Mouse (Mus musculus): ENCODE results near the gene Fam155a.

Gene Fam155a

DNA sequence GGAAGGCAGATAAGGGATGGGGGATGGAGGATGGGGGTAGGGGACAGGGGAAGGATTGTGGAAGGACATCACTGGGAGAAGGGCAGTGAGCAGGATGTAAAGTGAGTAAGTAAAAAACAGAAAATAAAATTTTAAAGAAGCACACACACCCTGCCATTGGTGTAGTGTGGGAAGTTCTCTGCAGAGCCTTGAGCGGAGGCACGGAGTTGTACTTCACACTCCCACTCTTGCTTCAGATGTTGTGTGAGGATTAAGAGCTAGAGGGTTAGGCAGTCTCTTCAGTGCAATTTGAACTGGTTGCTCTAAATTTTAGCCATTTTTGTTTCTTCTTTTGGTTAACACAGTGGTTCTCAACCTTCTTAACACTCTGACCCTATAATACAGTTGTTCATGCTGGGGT lies 114.1 kb downstream of the Fam155a start:
- DNase-seq: no peak

DNA sequence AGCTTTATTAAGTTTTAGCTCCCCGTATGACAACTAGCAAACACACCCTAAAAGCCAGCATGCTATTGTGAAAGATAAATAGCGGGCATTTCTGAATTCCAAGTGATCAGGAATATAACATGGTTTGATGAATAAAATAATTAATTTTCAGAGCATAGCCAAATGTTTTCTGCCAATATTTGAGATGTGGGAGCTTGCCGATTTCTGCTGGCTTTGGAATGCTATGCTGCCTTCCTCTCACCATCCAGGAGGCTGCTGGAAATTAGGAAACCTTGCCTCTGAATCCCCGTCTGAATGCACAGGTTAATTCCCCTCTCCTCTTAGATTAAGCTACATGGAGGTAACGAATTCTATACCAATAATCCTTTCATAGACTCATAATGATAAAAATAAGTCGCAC lies 116.1 kb downstream of the Fam155a start:
- peak; percentile 25 for DNase-seq

DNA sequence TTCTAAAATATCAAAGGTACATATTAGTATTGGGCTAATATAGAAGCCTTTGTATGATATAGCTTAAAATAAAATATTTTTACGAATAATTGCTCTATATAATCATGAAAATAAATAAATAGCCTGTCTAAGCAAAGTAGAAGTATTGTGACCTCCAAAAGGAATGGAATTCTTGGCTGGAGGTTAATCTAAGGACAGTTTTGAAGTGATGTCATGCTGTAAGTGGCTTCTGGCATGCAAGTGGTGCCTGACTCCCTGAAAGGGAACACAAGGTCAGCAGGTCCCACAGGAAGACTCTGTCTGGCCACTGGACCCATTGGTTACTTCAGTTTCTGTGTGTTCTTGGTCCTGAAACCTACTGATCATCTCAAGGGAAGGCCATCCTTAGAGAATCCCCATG lies 117.3 kb downstream of the Fam155a start:
- DNase-seq: no peak

GRCm38 (mm10) chr8:9638162-9638561 lies 132.8 kb downstream of the Fam155a start:
- no peak for DNase-seq

DNA sequence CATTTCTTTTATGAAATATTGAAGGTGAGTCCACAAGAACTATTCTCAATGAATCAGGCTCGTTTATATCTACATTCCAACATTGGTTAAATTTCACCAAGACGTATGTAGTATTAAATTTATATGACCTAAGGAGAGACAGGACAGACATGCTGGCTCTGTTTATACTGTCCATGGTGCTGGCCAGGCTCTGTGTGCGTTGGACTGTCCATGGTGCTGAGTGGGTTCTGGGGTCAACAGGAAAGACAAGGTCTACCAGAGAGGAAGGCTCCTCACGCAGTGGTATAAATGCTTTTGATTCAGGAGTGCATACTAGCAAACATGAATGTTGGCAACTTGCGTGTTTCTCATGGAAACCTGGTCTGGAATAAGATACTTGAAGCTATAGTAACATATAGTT lies 135.7 kb downstream of the Fam155a start:
- no peak for DNase-seq

DNA sequence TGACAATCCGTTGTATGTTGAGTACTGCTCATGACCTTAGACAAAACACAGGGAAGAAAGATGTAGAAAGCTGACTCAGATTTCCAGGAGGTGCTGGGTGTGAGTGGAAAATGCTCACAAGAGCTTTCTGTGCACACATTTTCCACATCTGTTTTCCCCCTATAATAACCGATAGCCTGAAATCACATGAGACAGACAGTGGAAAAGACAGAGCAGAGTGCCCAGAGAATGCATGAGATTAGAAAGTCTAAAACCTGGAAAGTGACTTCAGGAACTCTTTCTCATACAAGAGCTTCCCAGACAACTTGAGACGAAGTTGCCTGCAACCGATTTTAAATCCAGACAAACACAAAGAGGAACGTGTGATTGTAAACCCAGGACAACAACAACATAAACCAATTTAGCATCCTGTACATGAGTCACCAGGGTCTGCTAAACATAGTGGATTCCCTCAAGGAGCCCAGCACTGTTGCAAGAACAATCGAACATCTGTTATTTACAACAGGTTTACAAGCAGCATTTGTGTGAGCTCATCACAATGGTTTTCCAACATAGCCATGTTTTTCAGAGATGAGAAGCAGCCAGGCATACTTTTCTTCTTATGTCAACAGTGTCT lies 163.8 kb downstream of the Fam155a start:
- DNase-seq: no peak

DNA sequence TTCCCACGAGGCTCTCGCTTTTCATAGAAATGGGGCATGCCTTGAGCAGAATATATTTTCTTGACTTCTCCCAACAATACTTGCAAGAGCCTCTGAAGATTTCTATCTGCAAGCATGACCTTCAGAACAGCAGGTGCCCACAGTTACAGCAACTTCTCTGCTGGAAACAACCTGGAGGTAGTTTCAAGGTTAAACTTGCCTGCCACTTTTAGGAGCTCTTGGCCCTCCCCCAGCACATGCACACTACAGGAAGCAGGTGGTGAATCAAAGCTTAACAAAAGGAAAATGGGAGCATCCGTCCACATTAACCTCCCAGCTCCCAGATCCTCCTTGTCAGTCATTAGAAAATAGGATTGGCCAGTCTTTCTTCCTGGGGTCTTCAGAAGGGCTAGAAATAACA lies 175.0 kb downstream of the Fam155a start:
- DNase-seq: no peak

DNA sequence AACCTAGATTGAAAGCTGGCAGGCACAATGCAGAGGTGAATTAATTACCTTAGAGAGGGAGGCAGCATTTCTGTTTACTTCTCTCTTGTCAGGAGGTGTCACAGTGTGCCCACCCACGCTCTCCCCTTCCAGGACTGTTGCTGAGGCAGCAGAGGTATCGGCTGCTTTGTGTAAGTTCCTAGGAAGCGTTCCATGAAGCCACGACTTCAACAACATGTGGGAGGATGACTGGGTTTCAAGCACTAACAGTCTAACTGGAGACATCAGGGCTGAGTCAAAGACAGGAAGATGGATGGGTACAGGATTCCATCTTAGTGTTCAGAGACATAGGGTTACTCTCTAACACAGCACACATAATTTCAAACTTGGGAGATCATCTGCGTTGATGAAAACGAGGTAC lies 189.1 kb downstream of the Fam155a start:
- DNase-seq: no peak

DNA sequence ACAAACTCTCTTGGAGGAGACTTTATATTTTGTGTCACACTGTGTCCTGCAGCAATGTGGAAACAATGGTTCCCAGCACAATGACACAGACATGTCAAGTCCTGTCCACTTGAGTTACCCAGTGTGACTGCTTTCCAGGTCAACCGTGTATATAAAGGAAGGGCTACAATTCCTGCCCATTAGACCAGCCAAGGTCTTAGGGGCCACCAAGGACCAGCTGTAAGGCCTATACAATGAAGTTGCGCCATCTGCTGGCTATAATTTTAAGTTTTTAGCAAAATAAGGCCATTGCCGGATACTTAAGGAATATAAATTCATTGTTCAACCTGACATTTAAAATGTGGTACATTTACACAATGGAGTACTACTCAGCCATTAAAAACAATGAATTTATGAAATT lies 190.8 kb downstream of the Fam155a start:
- peak; percentile 56 for DNase-seq

- no peak for DNase-seq
Observed at GRCm38 (mm10) chr8:9571977-9572376, 199.0 kb downstream of the Fam155a start.

DNA sequence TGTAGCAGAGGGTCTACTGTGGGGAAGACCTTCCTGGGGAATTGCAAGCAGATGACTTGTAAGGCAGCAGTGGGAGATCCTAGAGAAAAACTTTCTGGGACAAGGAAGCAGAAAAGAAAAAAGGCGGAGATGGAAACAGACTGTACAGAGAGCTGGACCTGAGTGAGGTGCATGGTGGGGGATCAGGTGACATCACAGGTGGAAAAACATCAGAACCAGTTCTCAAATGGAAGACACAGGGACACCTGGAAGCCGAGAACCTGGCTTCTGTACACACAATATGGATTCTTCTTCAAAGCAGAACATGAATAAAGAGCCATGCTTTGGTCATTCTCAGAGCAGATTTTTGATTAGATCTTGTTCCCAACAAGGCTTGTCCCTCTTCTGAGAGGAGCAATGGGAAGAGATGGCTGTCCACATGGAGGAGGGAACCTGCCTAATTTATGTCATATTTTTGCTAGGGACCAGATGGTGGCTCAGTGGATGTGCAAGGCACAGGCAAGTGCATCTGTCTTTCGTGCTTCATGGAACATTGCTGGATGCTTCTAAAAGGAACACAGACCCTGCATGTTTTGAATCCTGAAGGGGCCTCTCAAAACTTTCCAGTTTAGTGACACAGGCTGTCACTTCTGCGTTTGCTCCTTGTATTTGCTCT lies 201.3 kb downstream of the Fam155a start:
- peak; percentile 79 for DNase-seq

GRCm38 (mm10) chr8:9549199-9549598 lies 221.8 kb downstream of the Fam155a start:
- no peak for DNase-seq

DNA sequence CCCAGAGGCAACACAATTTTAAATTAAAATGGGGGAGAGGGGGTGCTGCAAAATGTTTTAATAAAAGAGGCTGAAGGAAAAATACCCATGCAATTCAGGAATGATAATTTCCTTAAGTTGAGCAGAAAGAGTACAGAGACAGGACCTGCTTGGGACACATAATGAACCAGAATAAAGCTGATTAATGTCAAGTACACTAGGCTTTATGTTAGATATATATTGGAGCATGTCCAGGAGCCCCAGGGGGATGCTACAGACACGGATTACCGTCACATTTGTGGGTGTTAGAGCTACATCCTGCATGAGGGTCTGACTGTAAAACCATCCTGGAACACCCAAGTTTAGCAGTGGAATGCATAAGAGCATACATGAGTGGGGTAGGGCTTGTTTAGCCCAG lies 223.4 kb downstream of the Fam155a start:
- no peak for DNase-seq

GRCm38 (mm10) chr8:9546919-9547557 lies 223.9 kb downstream of the Fam155a start:
- DNase-seq: no peak

DNA sequence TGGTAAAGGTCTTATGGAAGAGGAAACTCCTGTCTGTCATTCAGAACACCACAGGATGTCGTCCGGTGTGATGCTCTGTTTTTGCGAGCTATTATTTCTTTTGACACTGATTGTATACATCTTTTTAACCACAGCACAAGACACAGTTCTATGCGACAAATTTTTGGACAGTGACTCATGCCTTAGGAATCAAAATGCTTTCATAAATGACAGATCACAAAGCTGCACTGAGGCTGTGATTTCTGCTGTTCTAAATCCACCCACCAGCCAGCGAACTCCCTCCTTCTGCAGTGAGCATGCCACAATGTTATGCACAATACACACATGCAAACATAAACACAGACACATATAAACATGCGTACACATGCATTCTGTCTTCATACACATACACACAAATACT lies 224.5 kb downstream of the Fam155a start:
- no peak for DNase-seq

- DNase-seq: no peak
Observed at GRCm38 (mm10) chr8:9545665-9546064, 225.3 kb downstream of the Fam155a start.

DNA sequence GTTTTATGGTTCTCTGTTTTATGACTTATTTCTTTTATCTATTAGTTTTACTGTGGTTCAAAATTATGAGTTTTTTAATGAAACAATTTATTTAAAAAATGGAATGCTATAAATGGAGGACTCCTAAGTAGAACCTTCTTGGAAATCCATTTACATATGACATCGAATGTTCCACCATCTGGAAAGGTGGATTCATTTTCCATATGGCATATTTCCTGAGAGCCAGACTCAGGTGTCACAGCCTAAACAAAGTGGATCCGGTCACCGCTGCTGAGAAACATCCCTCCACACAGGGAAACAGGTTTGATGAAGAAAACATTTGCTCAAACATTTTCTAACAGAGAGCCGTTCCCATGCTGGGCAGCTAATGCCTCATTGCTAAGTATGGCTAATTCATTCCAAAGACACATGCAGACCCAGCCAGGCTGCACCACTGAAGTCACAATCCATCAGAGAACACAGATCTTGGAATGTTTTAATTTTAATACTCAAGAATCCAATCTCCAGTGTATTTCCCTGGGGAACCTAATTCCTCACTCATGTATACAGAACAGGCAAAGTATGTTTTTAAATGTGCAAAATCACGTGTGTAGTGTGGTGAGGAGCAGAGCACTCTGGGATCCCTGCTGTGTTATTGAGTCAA lies 235.1 kb downstream of the Fam155a start:
- no peak for DNase-seq

- DNase-seq: no peak
Observed at GRCm38 (mm10) chr8:9526515-9526914, 244.4 kb downstream of the Fam155a start.

DNA sequence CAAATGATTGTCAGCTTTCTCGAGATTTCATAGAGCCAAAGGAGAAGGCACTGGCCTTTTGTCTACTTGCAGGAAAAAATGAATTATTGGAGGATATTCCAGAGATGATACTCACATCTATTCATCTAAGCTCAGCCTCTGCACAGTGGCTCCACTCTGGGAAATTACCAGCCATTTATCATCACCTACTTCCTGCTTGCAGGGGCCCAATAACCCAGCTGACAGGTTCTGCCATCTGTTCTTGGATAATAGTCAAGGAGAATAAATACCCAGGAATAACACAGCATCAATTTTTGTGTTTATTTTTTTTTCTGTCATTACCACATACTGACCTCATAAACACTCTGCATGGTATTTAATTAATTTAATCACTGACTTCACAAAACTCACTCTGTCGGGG lies 249.4 kb downstream of the Fam155a start:
- DNase-seq: peak; percentile 53

DNA sequence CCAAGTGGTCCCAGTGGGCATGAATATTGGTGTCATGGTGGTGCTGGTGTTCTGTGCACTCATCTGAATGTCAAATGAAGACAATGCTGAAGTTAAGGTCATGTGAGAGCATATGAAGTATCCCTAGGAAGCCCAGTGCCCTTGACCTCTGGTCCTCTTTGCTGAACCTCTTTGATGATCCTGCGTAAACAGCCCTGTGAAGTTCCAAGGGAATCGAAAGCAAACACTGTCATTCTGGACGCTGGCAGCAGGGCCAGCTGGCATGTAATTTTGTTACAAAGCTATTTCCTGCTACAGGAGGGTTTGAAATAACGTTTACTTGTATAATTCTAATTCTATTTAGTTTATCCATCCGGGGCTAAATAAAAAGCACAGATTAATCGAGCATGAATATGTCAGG lies 270.2 kb downstream of the Fam155a start:
- peak; percentile 47 for DNase-seq

GRCm38 (mm10) chr8:9494225-9494598 lies 276.7 kb downstream of the Fam155a start:
- DNase-seq: no peak

DNA sequence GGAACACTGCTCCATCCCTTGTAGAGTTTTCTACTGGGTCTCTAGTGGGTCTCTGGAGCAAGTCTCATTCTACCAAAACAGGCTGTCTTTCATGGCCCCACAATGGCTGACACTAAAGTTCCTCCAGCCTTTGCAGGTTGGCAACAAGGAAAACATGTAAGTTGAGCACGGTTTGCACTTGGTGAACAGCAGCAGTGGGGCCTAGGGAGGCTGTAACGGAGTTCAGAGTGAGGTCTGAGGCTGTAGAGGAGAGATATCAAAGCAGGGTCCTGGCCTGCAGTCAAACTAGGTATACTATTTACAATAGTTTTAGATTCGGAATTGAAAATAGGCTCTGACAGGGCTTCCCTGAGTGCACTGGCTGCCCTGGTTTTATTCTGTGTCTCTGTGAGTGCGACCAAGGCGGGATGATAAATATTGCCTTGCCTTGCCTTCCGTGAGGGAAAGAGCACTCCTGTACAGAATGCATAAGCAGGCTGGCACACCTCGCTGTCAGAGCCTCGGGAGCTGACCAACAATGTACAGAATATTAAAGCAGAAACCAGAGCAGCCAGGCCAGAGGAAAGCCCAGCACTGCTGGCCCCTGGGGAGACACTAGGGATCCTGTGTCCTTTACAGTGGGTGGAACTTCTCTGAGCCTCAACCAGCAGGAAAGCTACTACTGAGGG lies 277.3 kb downstream of the Fam155a start:
- no peak for DNase-seq

- no peak for DNase-seq
Observed at GRCm38 (mm10) chr8:9482565-9482964, 288.4 kb downstream of the Fam155a start.

DNA sequence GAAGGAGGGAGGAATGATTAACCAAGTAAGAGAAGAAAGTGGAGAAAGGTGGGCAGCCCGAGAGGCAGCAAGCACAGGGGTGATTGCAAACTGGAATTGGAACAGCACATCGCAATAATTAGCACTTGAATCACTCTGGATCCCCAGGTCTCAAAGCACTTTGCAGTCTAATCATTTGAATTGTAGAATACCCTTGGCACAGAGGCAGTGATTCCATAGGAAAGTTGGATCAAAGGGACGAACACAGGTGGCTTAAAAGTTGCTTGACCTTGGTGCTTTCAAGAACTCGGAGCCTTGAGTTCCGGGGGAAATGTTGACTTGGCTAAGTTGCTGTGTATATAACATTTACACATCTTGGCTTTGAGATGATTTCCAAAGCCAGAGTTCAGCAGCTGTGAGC lies 299.7 kb downstream of the Fam155a start:
- no peak for DNase-seq
